Mouse (Mus musculus) cerebellum, adult 2 months (tissue): ENCODE measurements at regions not wholly inside any gene's neighbourhood (a gene's known extent, or its start where the extent isn't known, plus 50 kb on each side); places are given as distances from the start of the nearest gene placed in this dataset.

ENCODE experiments used
- CTCF ChIP-seq: fragments of 200-500 bp; IDR thresholded peaks from 2 replicates; pipeline ENCODE4 v1.5.1; 2011; ENCODE audit warnings: low read depth, mild to moderate bottlenecking, control low read depth, low read length, moderate library complexity, borderline replicate concordance; ENCODE audit not compliant: insufficient read depth
- POLR2A ChIP-seq: fragments of 200-500 bp; IDR thresholded peaks from 2 replicates; pipeline ENCODE4 v1.6.1; 2011; ENCODE audit warnings: low read length, control low read depth, borderline replicate concordance; ENCODE audit not compliant: insufficient read depth

DNA sequence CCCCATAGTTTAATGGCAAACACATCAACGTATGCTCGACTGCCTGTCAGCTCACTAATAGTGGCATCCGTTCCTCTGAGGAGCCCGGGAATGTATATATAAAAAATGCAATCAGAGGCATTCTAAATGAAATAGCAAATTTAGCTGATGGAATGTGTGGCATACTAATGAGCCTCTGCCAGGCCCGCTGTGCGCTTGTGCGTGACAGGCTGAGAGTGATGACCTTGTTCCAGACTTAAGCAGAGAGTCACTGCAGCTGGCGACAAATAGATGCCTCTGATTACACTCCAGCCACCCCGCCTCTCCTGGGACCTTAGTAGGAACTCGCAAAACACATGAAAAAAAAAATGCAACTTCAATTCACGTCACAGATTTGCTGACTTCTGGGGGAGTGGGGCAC is 252.0 kb upstream of the Daam1 start:
- no peak for TF ChIP-seq CTCF
- TF ChIP-seq POLR2A, result no peak
